Mouse (Mus musculus): ENCODE data around the gene Nrros.
"Not testable (repeated sequence)": the region's sequence is repeated elsewhere in the genome, so short reads cannot be mapped to it uniquely, and the experiment has no call there.

Gene Nrros

GRCm38 (mm10) chr16:32114406-32114805 lies 51.0 kb downstream of the Nrros start:
- no peak for DNase-seq

DNA sequence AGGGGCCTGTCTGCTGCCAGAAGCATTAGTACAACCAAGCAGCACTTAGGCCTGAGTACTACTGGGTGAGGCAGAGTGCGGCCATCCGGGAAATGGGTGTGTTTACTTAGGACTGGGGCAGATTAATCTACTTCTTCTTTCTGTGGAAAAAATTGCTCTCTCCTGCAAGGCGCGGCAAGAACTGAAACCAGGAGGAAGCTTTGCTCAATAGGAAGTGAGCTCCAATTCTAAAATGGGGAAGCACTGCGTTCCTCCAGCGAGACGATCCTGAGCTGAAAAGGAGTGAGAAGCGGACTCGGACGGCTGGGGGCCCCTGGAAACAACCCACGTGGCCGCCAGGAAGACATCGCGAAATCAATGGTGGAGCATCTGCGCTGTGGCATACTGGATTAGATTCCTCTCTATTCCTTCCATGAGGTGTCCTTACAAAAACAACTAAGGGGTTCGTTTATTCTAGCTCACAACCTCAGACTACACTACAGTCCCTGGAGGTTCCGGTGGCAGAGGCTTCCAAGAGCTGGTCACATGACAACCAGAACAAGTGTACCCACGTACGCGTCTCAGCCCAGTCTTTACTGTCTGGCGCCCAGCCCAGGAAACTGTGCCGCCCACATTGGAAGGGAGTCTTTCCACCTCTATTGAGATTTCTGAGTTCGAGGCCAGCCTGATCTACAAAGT lies 51.7 kb downstream of the Nrros start:
- DNase-seq = peak; percentile 56 to 66

DNA sequence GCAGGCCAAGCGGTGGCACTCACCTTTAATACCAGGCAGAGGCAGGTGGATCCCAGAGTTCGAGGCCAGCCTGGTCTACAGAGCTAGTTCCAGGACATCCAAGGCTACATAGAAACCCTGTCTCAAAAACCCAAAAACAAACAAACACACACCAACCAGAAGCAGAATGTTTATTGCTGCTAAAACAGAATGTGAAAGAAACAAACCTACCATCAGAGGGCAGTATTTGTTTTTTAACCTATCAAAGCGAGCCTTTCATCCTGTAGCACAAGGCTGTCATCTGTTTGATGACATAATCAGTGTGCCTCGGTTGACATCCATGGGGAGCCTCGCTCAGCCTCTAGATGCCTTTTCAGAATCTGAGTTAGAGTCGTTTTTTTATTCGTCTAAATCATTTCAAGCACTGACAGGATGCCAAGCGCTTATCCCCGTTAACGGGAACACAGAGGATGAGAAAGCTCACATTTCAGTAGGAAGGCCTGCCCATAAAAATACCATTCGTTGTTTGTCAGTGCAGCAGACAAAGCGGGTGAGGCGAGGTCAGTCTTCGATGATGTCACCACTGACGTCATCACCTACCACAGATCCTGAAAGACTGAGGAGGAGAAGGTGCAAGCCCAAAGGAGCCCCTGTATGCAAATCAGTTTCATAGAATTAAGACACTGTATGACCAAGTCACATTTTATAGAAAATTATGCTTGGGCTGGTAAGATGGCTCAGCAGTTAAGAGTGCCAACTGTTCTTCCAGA lies 54.3 kb downstream of the Nrros start:
- DNase-seq = no peak

GRCm38 (mm10) chr16:32108578-32108977 lies 56.8 kb downstream of the Nrros start:
- DNase-seq = no peak

DNA sequence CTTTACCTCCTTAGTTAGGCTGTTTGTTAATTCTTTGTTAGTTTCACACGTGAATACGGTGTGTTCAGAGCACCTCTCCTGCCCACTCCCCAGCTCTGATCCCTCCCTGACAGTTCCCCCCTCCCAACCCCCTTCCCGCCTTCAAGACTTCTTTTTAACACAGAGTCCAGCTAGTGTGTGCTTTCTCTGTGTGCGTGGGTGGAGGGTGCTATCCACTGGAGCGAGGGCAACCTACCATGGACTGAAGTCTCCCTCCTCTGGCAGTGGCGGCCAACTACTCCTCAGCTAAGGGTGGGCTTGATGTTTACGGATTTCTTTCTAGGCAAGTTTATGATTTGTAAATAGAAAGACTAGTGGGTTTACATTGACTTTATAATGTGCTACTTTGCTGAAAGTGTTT lies 57.2 kb downstream of the Nrros start:
- DNase-seq = peak; percentile 48 to 69

DNA sequence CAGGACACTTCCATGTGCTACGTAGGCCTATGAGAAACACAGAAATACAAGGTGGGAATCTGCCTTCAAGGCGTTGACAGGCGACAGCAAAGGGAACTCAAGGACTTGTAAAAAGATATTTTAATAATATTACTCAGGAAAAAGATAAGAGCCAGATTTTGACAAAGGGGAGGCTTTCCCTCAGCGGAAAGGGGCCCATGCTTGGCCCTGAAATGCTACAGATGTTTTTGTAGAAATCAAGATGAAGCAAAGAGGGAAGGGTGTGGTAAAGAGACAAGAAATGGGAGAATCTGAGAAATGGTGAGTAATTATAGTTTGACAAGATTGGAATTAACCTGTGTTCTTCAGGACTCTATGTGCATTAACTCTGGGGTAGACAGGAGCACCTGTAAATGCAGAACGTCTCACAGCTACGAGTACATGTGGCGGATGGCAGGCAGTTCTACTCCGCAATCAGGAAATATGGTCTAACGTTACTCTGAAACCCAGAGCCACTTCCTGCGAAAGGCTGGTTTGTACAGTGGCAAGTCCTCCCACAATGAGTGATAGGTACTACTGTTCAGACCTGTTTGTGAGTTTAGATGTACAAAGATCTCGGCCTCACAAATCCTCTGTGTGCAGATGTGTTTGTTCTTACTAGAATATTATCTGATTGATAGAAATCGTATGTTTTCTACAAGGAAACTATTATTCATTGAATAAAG lies 57.9 kb downstream of the Nrros start:
- peak; percentile 52 to 78 for DNase-seq

DNA sequence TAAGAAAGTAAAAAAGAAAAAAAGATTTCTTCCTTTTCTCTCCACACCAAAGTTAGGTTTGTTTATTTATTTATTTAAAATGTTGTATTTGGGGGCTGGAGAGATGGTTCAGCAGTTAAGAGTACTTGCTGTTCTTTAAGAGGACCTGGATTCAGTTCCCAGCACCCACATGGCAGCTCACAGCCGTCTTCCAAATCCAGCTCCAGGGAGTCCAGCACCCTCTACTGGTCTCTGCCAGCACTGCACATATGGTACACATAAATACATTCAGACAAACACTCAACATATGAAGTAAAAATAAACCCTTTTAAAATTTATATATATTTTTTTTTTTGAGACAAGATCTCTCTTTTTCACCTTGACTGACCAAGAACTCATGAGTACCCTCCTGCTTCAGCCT lies 59.7 kb downstream of the Nrros start:
- no peak for DNase-seq

GRCm38 (mm10) chr16:32102295-32102694 lies 63.1 kb downstream of the Nrros start:
- DNase-seq = no peak

GRCm38 (mm10) chr16:32099638-32100150 lies 65.7 kb downstream of the Nrros start, which contains the start of the genes Pigx and Cep19:
Pigx (minus strand) TSS chr16:32099740.
Cep19 (plus strand) TSS chr16:32099800.
- DNase-seq = peak; percentile 77 to 87

DNA sequence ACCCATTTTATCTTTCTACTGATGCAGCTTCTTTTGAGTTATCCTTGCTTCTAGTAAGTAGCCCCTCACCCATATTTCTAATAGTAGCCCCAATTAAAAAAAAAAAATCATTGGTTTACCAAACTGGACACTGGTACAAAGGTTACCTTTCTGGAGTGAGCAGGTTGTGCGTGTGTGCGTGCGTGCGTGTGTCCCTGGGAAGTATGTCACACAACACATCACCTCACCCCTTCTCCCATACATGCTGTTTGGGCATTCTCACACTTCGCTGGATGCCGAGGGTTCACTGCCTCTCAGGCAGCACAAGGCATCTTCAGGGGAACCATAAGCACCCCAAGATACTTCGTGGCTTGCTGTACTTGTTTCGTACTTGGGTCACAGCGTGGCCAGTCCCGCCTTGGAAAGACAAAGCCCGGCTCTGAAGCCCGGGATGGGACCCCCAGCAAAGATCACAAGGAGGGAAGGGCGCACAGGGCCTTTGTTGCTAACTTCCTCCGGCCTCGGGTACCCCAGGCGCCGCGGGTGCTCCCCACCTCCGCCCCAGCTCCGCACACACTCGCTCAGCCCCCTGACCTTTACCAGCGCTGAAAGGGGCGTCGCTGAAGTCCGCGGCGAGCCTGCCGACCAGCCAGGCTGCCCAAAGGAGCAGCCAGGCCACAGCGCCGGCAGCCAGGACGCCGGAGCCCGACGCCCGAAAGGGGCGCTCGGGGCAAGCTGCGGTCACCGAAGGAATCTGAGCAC lies 66.3 kb downstream of the Nrros start:
- no peak for DNase-seq

GRCm38 (mm10) chr16:32097757-32098156 lies 67.6 kb downstream of the Nrros start:
- not testable (repeated sequence) for DNase-seq
